Mouse (Mus musculus): Measurements from ENCODE around the gene Snx13.

The Snx13 gene

GRCm38 (mm10) chr12:35191698-35192425 lies 144.9 kb downstream of the Snx13 start:
- peak; percentile 72 for DNase-seq (ENCODE audit: extremely low spot score)

GRCm38 (mm10) chr12:35192426-35192769 lies 145.4 kb downstream of the Snx13 start:
- DNase-seq (ENCODE audit: extremely low spot score): no peak

Data from embryo, embryonic 9.5 days (tissue).